Mouse (Mus musculus) B cell, adult 62 days (primary cell): Measurements from ENCODE around the gene Islr2. TPM values are rescaled to one million over a fixed set of nuclear protein-coding genes. Genes with fewer than 3 reads are reported as not detected.

ENCODE experiments used
- total RNA-seq: library from RNA; stranded (reverse); gene quantifications from 4 replicates; pipeline ENCODE4 v1.2.4, GENCODE M21; 2023

Islr2 gene
- 8.5 to 14.2 TPM (median 11.1 TPM) in 4 replicates for total RNA-seq

GRCm38 (mm10) chr9:58203516-58204447 is at the start of gene Islr2, which contains the start of gene Islr:
Gene Islr2, minus strand, starts transcription at chr9:58204319.
Gene Islr, minus strand, starts transcription at chr9:58204306.

GRCm38 (mm10) chr9:58253033-58253804 is 49.1 kb upstream of the Islr2 start, which contains the start of gene Stoml1:
Gene Stoml1, plus strand, starts transcription at chr9:58253164.

GRCm38 (mm10) chr9:58249592-58250192 is 45.6 kb upstream of the Islr2 start, which contains the start of gene Pml:
Gene Pml, minus strand, starts transcription at chr9:58249786.

Other genes with a start within 250 kb of the Islr2 start
- gene Cyp11a1, start 197.9 kb downstream of the Islr2 start, total RNA-seq: 0.40 to 0.95 TPM in 2 of 4 replicates, not detected in the others
- not detected in 4 replicates for gene Stra6, start 140.5 kb downstream of the Islr2 start, total RNA-seq
- gene Ccdc33, start 85.5 kb downstream of the Islr2 start, total RNA-seq: not detected in 4 replicates
- gene Islr, start within 50 bp of the Islr2 start, total RNA-seq: not detected in 4 replicates
- 360 to 424 TPM (median 369 TPM) in 4 replicates for gene Pml, start 45.5 kb upstream of the Islr2 start, total RNA-seq
- 81.5 to 92.9 TPM (median 88.1 TPM) in 4 replicates for gene Stoml1, start 48.8 kb upstream of the Islr2 start, total RNA-seq
- gene Loxl1, start 108.9 kb upstream of the Islr2 start, total RNA-seq: not detected in 4 replicates
- not detected in 4 replicates for gene Tbc1d21, start 166.1 kb upstream of the Islr2 start, total RNA-seq